Mouse (Mus musculus): ENCODE data around the gene Gm3402.
"Not testable (repeated sequence)": the region's sequence is repeated elsewhere in the genome, so short reads cannot be mapped to it uniquely, and the experiment has no call there.

The Gm3402 gene

GRCm38 (mm10) chr5:146513823-146514222, at the start of gene Gm3402:
Gene Gm3402 (plus strand): TSS chr5:146514123.
- not testable (repeated sequence) for DNase-seq (ENCODE audit: low read depth)

DNA sequence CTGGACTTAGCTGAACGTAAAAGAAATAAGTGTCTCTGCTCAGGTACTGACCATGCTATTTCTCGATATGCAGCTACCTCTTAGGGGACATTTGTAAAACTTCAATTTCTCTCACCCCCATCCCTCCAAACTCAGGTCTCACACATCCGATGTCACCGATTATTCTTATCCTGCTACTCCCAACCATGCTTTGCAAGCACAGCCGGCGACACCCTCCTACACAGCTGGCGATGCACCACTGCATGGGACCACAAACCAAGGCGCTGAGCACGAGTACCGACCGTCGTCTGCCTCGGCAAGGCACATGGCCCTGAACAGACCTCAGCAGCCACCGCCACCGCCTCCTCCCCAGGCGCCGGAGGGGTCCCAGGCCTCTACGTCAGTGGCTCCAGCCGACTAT, 47.3 kb upstream of the Gm3402 start:
- no peak for DNase-seq (ENCODE audit: low read depth)

DNA sequence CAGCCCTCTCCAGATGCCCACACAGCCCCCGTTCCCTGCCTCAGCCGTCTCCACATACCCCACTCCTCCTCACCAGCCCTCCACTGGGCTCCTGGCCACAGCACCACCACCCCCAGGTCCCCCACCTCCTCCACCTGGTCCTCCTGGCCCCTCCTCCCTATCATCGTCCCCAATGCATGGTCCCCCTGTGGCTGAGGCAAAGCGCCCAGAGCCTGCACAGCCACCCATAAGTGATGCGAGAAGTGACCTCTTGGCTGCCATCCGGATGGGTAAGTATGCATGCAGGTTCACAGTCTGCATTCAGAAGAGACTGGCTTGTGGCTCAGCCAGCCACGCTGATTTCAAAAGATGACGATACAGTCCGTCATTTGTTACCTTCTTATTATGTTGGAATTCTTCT, 45.6 kb upstream of the Gm3402 start:
- DNase-seq (ENCODE audit: low read depth), result no peak

DNA sequence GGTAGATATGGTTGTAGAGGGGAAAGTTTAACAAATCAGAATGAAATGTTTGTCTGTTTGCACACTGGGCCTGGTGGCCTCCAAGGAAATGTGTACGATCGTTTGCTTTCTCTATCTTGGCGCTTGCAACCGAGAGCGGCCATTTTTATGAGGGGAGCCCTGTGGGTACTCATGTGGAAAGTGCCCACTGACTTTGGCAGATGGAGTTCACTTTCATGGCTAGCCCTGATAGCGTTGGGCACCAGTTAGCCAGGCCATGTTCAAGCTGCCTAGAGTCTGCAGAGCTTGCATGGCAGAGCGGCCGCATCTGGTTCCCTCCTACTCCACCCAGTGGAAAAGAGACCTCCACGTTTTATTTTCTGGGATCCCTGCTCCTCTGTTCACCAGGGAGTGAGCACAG, 43.1 kb upstream of the Gm3402 start:
- no peak for DNase-seq (ENCODE audit: low read depth)

- DNase-seq (ENCODE audit: low read depth), result no peak
These were observed 42.6 kb upstream of the Gm3402 start for GRCm38 (mm10) chr5:146471311-146471710.

DNA sequence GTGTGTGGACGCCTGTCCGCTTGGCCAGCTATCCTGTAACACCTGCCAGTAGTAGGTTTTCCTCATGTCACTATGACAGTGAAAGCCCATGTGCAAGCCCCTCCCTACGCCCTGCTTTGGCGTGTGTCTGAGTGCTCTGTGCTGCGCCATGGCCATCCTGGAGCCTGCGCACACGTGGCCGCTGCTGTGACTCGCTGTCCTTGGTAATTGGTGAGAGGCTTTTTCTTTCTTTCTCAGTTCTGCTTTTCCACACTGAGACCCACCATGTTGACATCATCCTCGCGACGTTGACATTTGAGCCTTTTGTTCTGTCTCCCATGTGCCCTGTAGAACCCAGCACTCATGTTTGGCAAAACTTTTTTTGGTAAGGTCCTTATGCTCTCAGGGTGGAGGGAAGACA, 42.1 kb upstream of the Gm3402 start:
- no peak for DNase-seq (ENCODE audit: low read depth)

DNA sequence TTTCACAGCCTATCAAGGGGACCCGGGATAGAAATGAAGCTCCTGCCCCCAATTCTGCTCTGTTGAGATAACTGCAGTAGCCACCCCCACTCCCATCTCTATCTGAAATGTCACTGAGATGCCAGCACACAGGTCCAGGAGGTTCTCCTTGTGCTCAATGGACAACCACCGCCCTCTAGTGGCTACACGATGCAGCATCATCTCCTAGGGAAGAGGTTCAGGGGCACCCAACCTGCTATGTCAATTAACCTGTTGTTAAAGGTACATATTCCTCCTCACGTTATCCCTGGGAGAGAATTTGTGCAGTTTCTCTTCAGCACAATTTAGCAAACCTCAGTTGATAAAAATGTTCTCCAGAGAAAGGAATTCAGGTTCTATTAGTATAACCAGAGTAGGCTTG, 34.4 kb upstream of the Gm3402 start:
- not testable (repeated sequence) for DNase-seq (ENCODE audit: low read depth)

DNA sequence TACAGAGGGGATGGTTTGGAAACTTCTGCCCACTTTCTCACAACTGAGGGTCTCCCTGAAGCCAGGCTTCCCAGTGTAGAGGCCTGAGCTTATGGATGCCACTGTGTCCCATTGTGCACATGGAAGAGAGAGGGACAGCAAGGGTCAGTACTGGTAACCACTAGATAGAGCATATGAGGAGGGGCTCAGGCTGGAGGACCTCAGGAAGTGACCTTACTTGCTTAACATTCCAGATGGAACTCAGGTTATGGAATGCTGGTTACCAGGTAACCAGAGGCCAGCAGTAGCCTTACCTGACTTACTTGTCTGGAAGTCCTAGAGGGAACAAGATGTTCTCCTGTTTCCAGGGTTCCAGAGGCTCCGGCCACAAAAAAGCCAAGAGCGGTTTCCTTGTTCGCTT, 32.3 kb upstream of the Gm3402 start, which contains the start of gene Gm6408:
TSS of gene Gm6408 (plus strand) at position 301 of the 400 bp plus-strand sequence.
- not testable (repeated sequence) for DNase-seq (ENCODE audit: low read depth)

DNA sequence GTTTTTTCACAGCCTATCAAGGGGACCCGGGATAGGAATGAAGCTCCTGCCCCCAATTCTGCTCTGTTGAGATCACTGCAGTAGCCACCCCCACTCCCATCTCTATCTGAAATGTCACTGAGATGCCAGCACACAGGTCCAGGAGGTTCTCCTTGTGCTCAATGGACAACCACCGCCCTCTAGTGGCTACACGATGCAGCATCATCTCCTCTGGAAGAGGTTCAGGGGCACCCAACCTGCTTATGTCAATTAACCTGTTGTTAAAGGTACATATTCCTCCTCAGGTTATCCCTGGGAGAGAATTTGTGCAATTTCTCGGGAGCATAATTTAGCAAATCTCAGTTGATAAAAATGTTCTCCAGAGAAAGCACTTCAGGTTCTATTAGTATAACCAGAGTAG, 25.0 kb upstream of the Gm3402 start:
- DNase-seq (ENCODE audit: low read depth), result peak; percentile 5

DNA sequence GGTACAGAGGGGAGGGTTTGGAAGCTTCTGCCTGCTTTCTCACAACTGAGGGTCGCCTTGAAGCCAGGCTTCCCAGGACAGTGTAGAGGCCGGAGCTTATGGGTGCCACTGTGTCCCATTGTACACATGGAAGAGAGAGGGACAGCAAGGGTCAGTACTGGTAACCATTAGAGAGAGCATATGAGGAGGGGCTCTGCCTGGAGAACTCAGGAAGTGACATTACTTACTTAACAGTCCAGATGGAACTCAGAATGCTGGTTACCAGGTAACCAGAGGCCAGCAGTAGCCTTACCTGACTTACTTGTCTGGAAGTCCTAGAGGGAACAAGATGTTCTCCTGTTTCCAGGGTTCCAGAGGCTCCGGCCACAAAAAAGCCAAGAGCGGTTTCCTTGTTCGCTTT, 22.9 kb upstream of the Gm3402 start, which contains the start of gene Gm6370:
TSS of gene Gm6370 (plus strand) at position 301 of the 400 bp plus-strand sequence.
- not testable (repeated sequence) for DNase-seq (ENCODE audit: low read depth)

DNA sequence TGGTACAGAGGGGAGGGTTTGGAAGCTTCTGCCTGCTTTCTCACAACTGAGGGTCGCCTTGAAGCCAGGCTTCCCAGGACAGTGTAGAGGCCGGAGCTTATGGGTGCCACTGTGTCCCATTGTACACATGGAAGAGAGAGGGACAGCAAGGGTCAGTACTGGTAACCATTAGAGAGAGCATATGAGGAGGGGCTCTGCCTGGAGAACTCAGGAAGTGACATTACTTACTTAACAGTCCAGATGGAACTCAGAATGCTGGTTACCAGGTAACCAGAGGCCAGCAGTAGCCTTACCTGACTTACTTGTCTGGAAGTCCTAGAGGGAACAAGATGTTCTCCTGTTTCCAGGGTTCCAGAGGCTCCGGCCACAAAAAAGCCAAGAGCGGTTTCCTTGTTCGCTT, 11.8 kb upstream of the Gm3402 start, which contains the start of gene 4930449I24Rik:
TSS of gene 4930449I24Rik (plus strand) at position 301 of the 400 bp plus-strand sequence.
- DNase-seq (ENCODE audit: low read depth), result not testable (repeated sequence)

DNA sequence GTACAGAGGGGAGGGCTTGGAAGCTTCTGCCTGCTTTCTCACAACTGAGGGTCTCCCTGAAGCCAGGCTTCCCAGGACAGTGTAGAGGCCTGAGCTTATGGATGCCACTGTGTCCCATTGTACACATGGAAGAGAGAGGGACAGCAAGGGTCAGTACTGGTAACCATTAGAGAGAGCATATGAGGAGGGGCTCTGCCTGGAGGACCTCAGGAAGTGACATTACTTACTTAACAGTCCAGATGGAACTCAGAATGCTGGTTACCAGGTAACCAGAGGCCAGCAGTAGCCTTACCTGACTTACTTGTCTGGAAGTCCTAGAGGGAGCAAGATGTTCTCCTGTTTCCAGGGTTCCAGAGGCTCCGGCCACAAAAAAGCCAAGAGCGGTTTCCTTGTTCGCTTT, 11.6 kb downstream of the Gm3402 start, which contains the start of gene Gm3404:
TSS of gene Gm3404 (plus strand) at position 301 of the 400 bp plus-strand sequence.
- DNase-seq (ENCODE audit: low read depth), result not testable (repeated sequence)

GRCm38 (mm10) chr5:146537347-146537746, 23.4 kb downstream of the Gm3402 start, which contains the start of gene Gm3409:
Gene Gm3409 (plus strand): TSS chr5:146537647.
- not testable (repeated sequence) for DNase-seq (ENCODE audit: low read depth)

DNA sequence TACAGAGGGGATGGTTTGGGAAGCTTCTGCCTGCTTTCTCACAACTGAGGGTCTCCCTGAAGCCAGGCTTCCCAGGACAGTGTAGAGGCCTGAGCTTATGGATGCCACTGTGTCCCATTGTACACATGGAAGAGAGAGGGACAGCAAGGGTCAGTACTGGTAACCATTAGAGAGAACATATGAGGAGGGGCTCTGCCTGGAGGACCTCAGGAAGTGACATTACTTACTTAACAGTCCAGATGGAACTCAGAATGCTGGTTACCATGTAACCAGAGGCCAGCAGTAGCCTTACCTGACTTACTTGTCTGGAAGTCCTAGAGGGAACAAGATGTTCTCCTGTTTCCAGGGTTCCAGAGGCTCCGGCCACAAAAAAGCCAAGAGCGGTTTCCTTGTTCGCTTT, 41.9 kb downstream of the Gm3402 start, which contains the start of gene Gm3415:
TSS of gene Gm3415 (plus strand) at position 301 of the 400 bp plus-strand sequence.
- DNase-seq (ENCODE audit: low read depth), result not testable (repeated sequence)

GRCm38 (mm10) chr5:146564259-146564658, 50.3 kb downstream of the Gm3402 start:
- no peak for DNase-seq (ENCODE audit: low read depth)
